Mouse (Mus musculus): ENCODE measurements around the gene Sez6l. TPM values are rescaled to one million over a fixed set of nuclear protein-coding genes. Genes with fewer than 3 reads are reported as not detected.
A peak's percentile ranks its signal among the peaks of the same experiment; 100 is the strongest.

Sez6l gene
- polyA plus RNA-seq, 1 experiment from 2014 or later = 0.82 TPM

DNA sequence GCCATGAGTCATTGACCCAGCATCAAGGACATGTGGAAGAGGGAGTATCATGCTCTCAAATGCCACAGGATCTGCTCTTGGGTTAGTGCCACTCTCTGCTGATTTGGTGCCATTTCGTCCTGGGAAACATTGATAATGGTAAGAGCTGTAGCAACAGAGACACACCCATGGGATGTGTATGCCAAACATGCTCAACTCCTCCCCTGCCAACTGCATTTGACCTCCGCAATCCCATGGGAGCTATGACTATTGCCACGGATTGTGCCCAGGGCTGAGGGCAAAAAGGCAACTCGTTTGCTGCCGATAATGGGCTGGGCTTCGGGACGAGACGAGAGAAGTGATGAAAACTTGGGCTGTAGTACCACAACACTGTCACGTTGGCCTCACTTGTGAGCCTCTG is 19.7 kb upstream of the Sez6l start:
- Histone ChIP-seq H3K27me3 (replicated peaks; ENCODE audit: control insufficient read depth, insufficient read depth, low read length) (no peaks in the 10 kb centered on the region), H3K4me1 (ENCODE audit: control insufficient read depth, insufficient read depth, low read length) (peaks cover 4% of the 10 kb centered on the region; the same call in 1 of the 2 replicates), H3K4me2 (ENCODE audit: low read depth, low read length) (no peak overlapping the region), H3K9me3 (ENCODE audit: control insufficient read depth, low read length) (no peaks in the 10 kb centered on the region), H3K36me3 (ENCODE audit: control insufficient read depth, insufficient read depth, low read length) (no peaks in the 10 kb centered on the region), H3K9ac (ENCODE audit: low read depth, low read length) (no peak overlapping the region), H3K27ac (replicated peaks; ENCODE audit: low read depth, low read length) (no peak overlapping the region), H3K4me3 (ENCODE audit: low read depth, low read length) (no peak overlapping the region)
- ATAC-seq (ENCODE audit: low read depth) = no peak
- 82% methylated on average over 9 of the region's 9 CpGs for WGBS
- DNase-seq (ENCODE audit: low spot score) = no peak

DNA sequence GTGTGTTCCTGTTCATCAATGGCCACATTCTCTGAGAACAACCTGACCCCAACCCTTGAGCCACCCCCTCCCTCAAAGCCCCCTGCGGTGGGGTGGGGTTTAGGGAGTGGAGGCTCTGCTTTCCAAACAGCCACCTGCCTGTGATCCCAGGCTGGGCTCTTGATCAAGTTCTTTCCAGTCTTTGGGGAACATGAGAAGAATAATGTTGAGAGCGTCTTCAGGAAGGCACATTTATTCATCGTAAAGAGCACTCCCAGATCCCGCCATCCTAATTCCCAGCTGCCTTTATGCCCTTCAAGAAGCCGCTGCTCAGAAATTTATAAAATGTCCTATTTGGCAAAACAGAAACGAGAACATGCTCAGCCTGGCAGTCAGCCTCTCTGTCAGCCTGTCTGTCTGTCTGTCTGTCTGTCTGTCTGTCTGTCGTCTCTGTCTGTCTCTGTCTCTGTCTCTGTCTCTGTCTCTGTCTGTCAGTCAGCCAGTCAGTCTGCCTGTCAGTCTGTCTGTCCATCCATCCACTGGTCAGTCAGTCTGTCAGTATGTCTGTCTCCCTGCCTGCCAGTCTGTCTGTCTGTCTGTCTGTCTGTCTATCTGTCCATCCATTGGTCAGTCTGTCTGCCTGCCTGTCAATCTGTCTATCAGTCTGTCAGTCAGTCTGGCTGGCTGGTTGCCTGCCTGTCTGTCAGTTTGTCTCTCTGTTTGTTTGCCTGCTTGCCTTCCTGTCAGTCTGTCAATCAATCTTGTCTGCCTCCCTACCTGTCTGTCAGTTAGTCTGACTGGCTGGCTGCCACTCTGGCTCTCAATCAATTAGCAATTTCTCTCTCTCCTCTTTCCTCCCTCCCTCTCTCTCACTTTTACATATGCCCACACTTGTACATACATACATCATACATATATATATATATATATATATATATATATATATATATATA is 19.0 kb upstream of the Sez6l start:
- Histone ChIP-seq H3K9ac (ENCODE audit: low read depth, low read length) (no peak overlapping the region), H3K9me3 (ENCODE audit: control insufficient read depth, low read length) (no peaks in the 10 kb centered on the region), H3K36me3 (ENCODE audit: control insufficient read depth, insufficient read depth, low read length) (no peaks in the 10 kb centered on the region), H3K27me3 (replicated peaks; ENCODE audit: control insufficient read depth, insufficient read depth, low read length) (no peaks in the 10 kb centered on the region), H3K27ac (replicated peaks; ENCODE audit: low read depth, low read length) (no peak overlapping the region), H3K4me2 (ENCODE audit: low read depth, low read length) (no peak overlapping the region), H3K4me3 (ENCODE audit: low read depth, low read length) (no peak overlapping the region), H3K4me1 (ENCODE audit: control insufficient read depth, insufficient read depth, low read length) (peaks cover 4% of the 10 kb centered on the region; the same call in 1 of the 2 replicates)
- no peak for ATAC-seq (ENCODE audit: low read depth)
- 67% methylated on average over 7 of the region's 7 CpGs for WGBS
- no peak for DNase-seq (ENCODE audit: low spot score)

DNA sequence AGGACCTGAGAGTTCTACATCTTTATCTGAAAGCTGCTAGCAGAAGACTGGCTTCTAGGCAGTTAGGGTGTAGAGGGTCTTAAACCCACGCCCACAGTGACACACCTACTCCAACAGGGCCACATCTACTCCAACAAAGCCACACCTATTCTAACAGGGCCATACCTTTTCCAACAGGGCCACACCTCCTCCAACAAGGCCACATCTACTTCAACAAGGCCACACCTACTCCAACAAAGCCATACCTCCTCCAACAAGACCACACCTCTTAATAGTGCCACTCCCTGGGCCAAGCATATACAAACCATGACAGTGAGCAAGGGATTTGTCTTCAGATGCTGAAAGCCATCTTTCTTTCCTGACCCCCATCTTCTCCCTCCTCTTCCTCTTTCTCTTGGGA is 14.7 kb upstream of the Sez6l start:
- no peak for ATAC-seq (ENCODE audit: low read depth)

DNA sequence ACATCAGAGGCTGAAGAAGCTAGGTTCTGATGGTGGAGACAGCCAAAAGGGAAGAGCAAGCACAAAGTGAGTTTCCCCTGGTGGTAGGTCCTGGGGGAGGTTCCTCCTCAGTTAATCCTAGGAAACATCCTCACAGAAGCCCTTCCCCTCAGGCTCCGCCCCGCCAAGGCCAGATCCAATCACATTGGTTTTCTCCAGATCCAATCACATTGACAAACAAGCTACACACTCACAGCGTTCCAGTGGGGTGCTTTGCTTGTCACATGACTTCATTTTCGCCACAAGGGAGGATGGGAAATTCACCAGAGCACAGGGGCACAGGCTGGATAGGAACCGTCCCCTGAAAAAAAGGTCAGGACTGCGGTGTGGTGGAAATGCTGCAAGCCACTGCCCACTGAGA is 9.1 kb upstream of the Sez6l start:
- 51% methylated on average over 6 of the region's 6 CpGs for WGBS
- no peaks in the 10 kb centered on the region for H3K4me1 ChIP-seq (ENCODE audit: control insufficient read depth, insufficient read depth, low read length)

More for the DNA sequence above, 14.7 kb upstream of the Sez6l start:
- Histone ChIP-seq H3K27ac (replicated peaks; ENCODE audit: low read depth, low read length) (no peak overlapping the region), H3K27me3 (replicated peaks; ENCODE audit: control insufficient read depth, insufficient read depth, low read length) (no peaks in the 10 kb centered on the region), H3K4me2 (ENCODE audit: low read depth, low read length) (no peak overlapping the region), H3K9ac (ENCODE audit: low read depth, low read length) (no peak overlapping the region), H3K9me3 (ENCODE audit: control insufficient read depth, low read length) (no peaks in the 10 kb centered on the region), H3K36me3 (ENCODE audit: control insufficient read depth, insufficient read depth, low read length) (no peaks in the 10 kb centered on the region), H3K4me1 (ENCODE audit: control insufficient read depth, insufficient read depth, low read length) (no peaks in the 10 kb centered on the region), H3K4me3 (ENCODE audit: low read depth, low read length) (no peak overlapping the region)
- WGBS = 59% methylated on average over 1 of the region's 1 CpGs
- no peak for DNase-seq (ENCODE audit: low spot score)

DNA sequence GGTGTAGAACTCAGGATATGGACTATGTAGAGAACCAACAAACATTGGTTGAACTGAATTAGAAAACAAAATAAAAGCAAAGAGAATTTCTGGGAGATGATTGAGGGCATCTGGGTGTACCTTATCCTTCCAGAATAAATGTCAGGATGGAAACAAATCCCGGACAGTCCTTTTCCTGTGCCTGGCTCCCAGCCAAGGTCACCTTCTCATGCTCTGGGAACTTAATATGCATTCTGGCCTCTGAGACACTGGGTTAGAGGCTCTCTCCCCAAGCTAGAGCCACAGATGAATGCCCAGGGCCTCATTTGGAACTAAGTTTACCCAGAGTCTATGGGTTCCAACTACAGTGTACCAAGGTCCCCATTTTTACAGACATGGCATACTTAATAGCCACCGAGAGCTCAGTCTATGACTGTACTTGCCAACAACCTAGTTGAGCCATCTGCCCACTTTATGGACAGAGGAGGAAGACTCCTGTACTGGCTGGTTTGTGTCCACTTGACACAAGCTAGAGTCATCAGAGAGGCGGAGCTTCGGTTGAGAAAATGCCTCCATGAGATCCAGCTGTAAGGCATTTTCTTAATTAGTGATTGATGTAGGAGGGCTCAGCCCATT is 7.3 kb upstream of the Sez6l start:
- Histone ChIP-seq H3K9me3 (ENCODE audit: control insufficient read depth, low read length) (no peaks in the 10 kb centered on the region), H3K4me1 (ENCODE audit: control insufficient read depth, insufficient read depth, low read length) (no peaks in the 10 kb centered on the region), H3K27ac (replicated peaks; ENCODE audit: low read depth, low read length) (no peak overlapping the region), H3K4me3 (ENCODE audit: low read depth, low read length) (no peak overlapping the region), H3K36me3 (ENCODE audit: control insufficient read depth, insufficient read depth, low read length) (no peaks in the 10 kb centered on the region), H3K9ac (ENCODE audit: low read depth, low read length) (no peak overlapping the region), H3K4me2 (ENCODE audit: low read depth, low read length) (no peak overlapping the region), H3K27me3 (replicated peaks; ENCODE audit: control insufficient read depth, insufficient read depth, low read length) (peaks cover 9% of the 10 kb centered on the region; the same call in 1 of the 2 replicates)
- ATAC-seq (ENCODE audit: low read depth) (no peak), DNase-seq (ENCODE audit: low spot score) (no peak)
- 78% methylated on average over 4 of the region's 4 CpGs for WGBS

More for the DNA sequence above, 9.1 kb upstream of the Sez6l start:
- Histone ChIP-seq H3K9ac (ENCODE audit: low read depth, low read length) (no peak overlapping the region), H3K27me3 (replicated peaks; ENCODE audit: control insufficient read depth, insufficient read depth, low read length) (no peaks in the 10 kb centered on the region), H3K9me3 (ENCODE audit: control insufficient read depth, low read length) (no peaks in the 10 kb centered on the region), H3K4me3 (ENCODE audit: low read depth, low read length) (no peak overlapping the region), H3K36me3 (ENCODE audit: control insufficient read depth, insufficient read depth, low read length) (no peaks in the 10 kb centered on the region), H3K27ac (replicated peaks; ENCODE audit: low read depth, low read length) (no peak overlapping the region), H3K4me2 (ENCODE audit: low read depth, low read length) (no peak overlapping the region)
- ATAC-seq (ENCODE audit: low read depth) = no peak
- no peak for DNase-seq (ENCODE audit: low spot score)

DNA sequence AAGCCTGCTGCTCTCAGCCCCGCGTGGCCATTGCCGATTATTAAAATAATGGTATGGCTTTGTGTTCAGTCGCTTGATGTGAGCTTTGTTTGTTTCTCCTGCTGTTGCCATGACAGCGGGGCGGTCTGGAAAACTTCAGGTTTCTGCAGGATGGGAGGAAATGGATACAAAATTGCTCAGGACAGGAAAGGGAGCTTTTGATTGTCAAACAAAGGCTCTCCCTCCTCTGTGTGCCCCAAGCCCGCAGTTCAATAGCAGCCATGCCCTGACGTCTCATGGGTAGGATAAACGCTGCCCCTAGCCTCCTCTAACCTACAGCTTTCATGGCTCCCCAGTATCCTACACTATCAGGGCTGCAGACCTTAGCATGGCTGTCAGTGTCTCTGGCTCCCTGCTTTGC is 6.3 kb upstream of the Sez6l start:
- 23% methylated on average over 9 of the region's 9 CpGs for whole genome bisulfite sequencing
- Histone ChIP-seq H3K36me3 (ENCODE audit: control insufficient read depth, insufficient read depth, low read length) (no peaks in the 10 kb centered on the region), H3K4me1 (ENCODE audit: control insufficient read depth, insufficient read depth, low read length) (no peaks in the 10 kb centered on the region), H3K27ac (replicated peaks; ENCODE audit: low read depth, low read length) (no peak overlapping the region), H3K4me3 (ENCODE audit: low read depth, low read length) (no peak overlapping the region), H3K9me3 (ENCODE audit: control insufficient read depth, low read length) (no peaks in the 10 kb centered on the region), H3K27me3 (replicated peaks; ENCODE audit: control insufficient read depth, insufficient read depth, low read length) (peaks cover 18% of the 10 kb centered on the region), H3K9ac (ENCODE audit: low read depth, low read length) (0 out of 2 replicates have a peak overlapping the region, but pooled peaks have one; percentile 1), H3K4me2 (ENCODE audit: low read depth, low read length) (no peak overlapping the region)
- ATAC-seq (ENCODE audit: low read depth) (peak; percentile 53; the same call in 1 of the 2 replicates), DNase-seq (ENCODE audit: low spot score) (peak; percentile 53)

DNA sequence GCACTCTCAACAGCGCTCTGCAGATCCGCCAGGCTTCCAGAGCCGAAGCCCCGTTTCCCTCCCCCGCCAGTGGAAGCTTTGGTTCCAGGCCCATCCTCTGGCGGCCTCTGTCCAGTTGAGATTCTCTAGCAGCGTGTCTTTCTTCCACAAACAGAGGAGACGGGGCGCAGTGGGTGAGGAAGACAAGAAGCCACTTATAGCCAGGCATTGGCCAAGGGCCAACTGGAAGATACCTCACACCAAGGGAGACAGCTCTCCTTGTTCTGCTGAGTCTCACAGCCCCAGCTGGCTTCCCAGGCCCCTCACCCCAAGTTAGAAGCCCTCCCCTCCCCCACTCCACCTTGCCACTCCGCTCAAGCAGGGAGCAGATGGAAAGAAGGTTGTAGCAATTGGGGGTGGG is 765 bp upstream of the Sez6l start:
- H3K27ac ChIP-seq (replicated peaks; ENCODE audit: low read depth, low read length) = 0 out of 2 replicates have a peak overlapping the region, but pooled peaks have one; percentile 10
- H3K9me3 ChIP-seq (ENCODE audit: control insufficient read depth, low read length) = no peaks in the 10 kb centered on the region
- peak overlapping the region; percentile 63; the same call in 1 of the 2 replicates for H3K4me2 ChIP-seq (ENCODE audit: low read depth, low read length)
- H3K4me3 ChIP-seq (ENCODE audit: low read depth, low read length) = peak overlapping the region; percentile 39
- H3K27me3 ChIP-seq (replicated peaks; ENCODE audit: control insufficient read depth, insufficient read depth, low read length) = peaks cover 62% of the 10 kb centered on the region
- peak; percentile 46 for DNase-seq (ENCODE audit: low spot score)
- H3K4me1 ChIP-seq (ENCODE audit: control insufficient read depth, insufficient read depth, low read length) = peaks cover 11% of the 10 kb centered on the region
- H3K36me3 ChIP-seq (ENCODE audit: control insufficient read depth, insufficient read depth, low read length) = no peaks in the 10 kb centered on the region
- no peak overlapping the region for H3K9ac ChIP-seq (ENCODE audit: low read depth, low read length)
- ATAC-seq (ENCODE audit: low read depth) = no peak
- WGBS = 10% methylated on average over 10 of the region's 10 CpGs

DNA sequence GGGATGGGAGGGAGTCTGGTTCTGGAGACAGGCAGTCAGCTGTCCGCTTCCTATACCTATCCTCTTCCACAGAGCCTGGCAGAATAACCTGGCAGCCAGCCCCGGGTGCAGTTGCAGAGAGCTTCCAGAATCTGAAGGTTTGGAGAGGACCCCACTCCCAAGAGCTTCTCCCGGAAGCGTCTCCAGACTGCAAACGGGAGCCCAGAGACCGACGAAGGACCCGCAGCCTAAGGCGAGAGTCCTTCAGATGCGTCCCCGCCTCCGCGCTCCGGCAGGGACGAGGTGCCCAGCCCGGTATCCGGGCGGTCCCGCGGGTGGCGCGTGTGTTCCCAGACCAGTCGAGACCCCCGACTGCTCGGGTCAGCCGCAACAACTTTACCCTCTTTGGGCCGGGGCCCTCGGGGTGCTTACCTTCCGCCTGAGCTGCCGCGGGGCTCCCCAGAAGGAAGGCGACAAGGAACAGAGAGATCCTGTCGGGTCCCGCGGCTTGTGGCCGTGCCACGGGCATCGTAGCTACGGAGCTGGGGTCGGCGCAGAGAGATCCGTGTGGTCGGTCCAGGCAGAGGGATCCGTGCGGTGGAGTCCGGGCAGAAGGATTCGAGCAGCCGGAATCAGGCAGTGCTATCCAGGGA is 508 bp downstream of the Sez6l start:
- Histone ChIP-seq H3K4me3 (ENCODE audit: low read depth, low read length) (peak overlapping the region; percentile 39), H3K4me2 (ENCODE audit: low read depth, low read length) (peak overlapping the region; percentile 63), H3K27ac (replicated peaks; ENCODE audit: low read depth, low read length) (no peak overlapping the region), H3K9me3 (ENCODE audit: control insufficient read depth, low read length) (no peaks in the 10 kb centered on the region), H3K36me3 (ENCODE audit: control insufficient read depth, insufficient read depth, low read length) (no peaks in the 10 kb centered on the region), H3K4me1 (ENCODE audit: control insufficient read depth, insufficient read depth, low read length) (peaks cover 11% of the 10 kb centered on the region), H3K27me3 (replicated peaks; ENCODE audit: control insufficient read depth, insufficient read depth, low read length) (peaks cover 67% of the 10 kb centered on the region), H3K9ac (ENCODE audit: low read depth, low read length) (peak overlapping the region; percentile 46)
- 0% methylated on average over 29 of the region's 48 CpGs for WGBS
- ATAC-seq (ENCODE audit: low read depth) (0 out of 2 replicates have a peak, but pooled peaks have one; percentile 5), DNase-seq (ENCODE audit: low spot score) (no peak)
